Mouse (Mus musculus): Measurements from ENCODE around the gene Mphosph9.
"Not testable (repeated sequence)": the region's sequence is repeated elsewhere in the genome, so short reads cannot be mapped to it uniquely, and the experiment has no call there.

The Mphosph9 gene

GRCm38 (mm10) chr5:124233874-124234661 is 93.7 kb downstream of the Mphosph9 start:
- no peak for DNase-seq

GRCm38 (mm10) chr5:124233144-124233465 is 94.7 kb downstream of the Mphosph9 start:
- no peak for DNase-seq

- DNase-seq, result no peak
Measured at GRCm38 (mm10) chr5:124232360-124233143, 95.2 kb downstream of the Mphosph9 start.

GRCm38 (mm10) chr5:124230461-124230860 is 97.3 kb downstream of the Mphosph9 start:
- DNase-seq, result no peak

- DNase-seq, result no peak
Measured at GRCm38 (mm10) chr5:124227193-124227592, 100.6 kb downstream of the Mphosph9 start.

GRCm38 (mm10) chr5:124226494-124226893 is 101.3 kb downstream of the Mphosph9 start:
- no peak for DNase-seq

GRCm38 (mm10) chr5:124225891-124226290 is 101.9 kb downstream of the Mphosph9 start:
- DNase-seq, result no peak

- DNase-seq, result no peak
Measured at GRCm38 (mm10) chr5:124224321-124225092, 103.3 kb downstream of the Mphosph9 start.

GRCm38 (mm10) chr5:124223574-124223973 is 104.2 kb downstream of the Mphosph9 start:
- no peak for DNase-seq

GRCm38 (mm10) chr5:124222696-124223095 is 105.1 kb downstream of the Mphosph9 start:
- DNase-seq, result no peak

GRCm38 (mm10) chr5:124221736-124222040 is 106.1 kb downstream of the Mphosph9 start:
- DNase-seq, result no peak

GRCm38 (mm10) chr5:124221037-124221735 is 106.6 kb downstream of the Mphosph9 start:
- DNase-seq, result no peak

GRCm38 (mm10) chr5:124220551-124220950 is 107.2 kb downstream of the Mphosph9 start:
- no peak for DNase-seq

- no peak for DNase-seq
Measured at GRCm38 (mm10) chr5:124219431-124219830, 108.3 kb downstream of the Mphosph9 start.

GRCm38 (mm10) chr5:124218986-124219385 is 108.8 kb downstream of the Mphosph9 start:
- DNase-seq, result no peak

- no peak for DNase-seq
Measured at GRCm38 (mm10) chr5:124217566-124218249, 110.1 kb downstream of the Mphosph9 start.

GRCm38 (mm10) chr5:124217092-124217491 is 110.7 kb downstream of the Mphosph9 start:
- DNase-seq, result not testable (repeated sequence)

- no peak for DNase-seq
Measured at GRCm38 (mm10) chr5:124216403-124216802, 111.4 kb downstream of the Mphosph9 start.

- DNase-seq, result no peak
Measured at GRCm38 (mm10) chr5:124215647-124216046, 112.1 kb downstream of the Mphosph9 start.

GRCm38 (mm10) chr5:124214516-124215145 is 113.1 kb downstream of the Mphosph9 start:
- DNase-seq, result no peak

- DNase-seq, result no peak
Measured at GRCm38 (mm10) chr5:124213588-124214469, 113.9 kb downstream of the Mphosph9 start.

Measured in cerebellum, adult 11 months (tissue).